ENCODE assay signal across 10 mouse cellular contexts in the genomic region with DNA sequence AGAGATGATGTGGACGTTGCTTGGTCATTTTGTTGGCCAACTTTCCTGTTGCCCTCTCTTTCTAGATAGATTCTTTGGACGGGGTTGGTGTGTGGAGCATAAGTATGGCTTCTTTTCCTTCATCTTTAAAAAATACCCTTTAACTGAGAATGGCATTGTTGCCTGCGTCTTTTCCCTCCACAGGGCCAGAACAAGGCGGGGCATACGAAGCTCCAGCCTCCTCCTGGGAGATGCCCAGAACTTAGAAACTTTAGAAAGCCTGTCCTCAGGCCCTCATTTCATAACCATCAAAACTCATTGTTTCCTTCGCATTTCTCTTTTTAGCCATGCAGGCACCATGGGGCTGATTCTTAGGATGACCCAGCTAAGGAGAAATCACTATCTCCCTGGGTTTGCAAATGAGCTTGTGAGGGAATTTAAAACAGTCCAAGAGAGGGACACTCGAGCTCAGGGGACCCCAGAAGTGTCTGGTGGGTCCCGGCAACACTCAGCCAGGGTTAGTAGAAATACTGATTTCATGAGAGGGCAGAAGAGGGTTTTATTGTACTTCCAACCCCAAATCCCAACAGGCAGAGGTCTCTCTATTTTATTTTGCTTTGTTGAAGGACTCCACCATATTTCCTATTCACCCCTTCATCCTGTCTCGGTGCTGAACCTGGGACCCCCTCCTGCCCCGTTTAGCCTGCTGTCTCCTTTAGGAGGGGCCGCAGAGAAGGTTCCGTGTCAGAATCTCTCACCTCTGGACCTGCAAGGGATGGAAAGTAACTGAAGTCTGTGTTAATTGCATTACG.
A peak's percentile ranks its signal among the peaks of the same experiment; 100 is the strongest.
DNase-seq lines count a peak whose midpoint lies in the region; ATAC-seq and TF ChIP-seq lines count a peak whose summit lies in the region.
"Had no signal": no experiment of that assay in that cellular context is flagged by ENCODE, and none has a peak within 500 bp of the region (broad histone marks: within the 10 kb centered on the region; RNA-seq: fewer than 3 reads in every experiment).

No protein-coding gene starts in this region.

- DNase-seq in liver, postnatal 0 days, result peak; percentile 4
- no peak for DNase-seq in liver, embryonic 11.5 days (ENCODE audit: low spot score)
- no peak for DNase-seq in limb, embryonic 10.5 days (ENCODE audit: low spot score)
- DNase-seq in spleen, postnatal 4 days (ENCODE audit: low spot score in 2 of 2), result no peak
- no peak for DNase-seq in right cerebral cortex, postnatal 4 days
- DNase-seq: adrenal gland, postnatal 10 days; kidney, postnatal 25 days; lung, postnatal 4 days had no signal

- H3K27ac ChIP-seq in liver, postnatal 0 days (ENCODE audit: low read depth), result no peak overlapping the region
- H3K27ac ChIP-seq in liver, embryonic 11.5 days (ENCODE audit: low read depth, low read length), result no peak overlapping the region
- peak overlapping the region; percentile 52; the same call in 1 of the 2 replicates for H3K27ac ChIP-seq in forebrain, embryonic 13.5 days
- H3K27ac ChIP-seq in limb, embryonic 10.5 days, result peak overlapping the region; percentile 33; the same call in 1 of the 2 replicates
- H3K27ac ChIP-seq in stomach, embryonic 15.5 days, result no peak overlapping the region

- H3K4me2 ChIP-seq in liver, postnatal 0 days (ENCODE audit: low read depth, low read length), result no peak overlapping the region
- H3K4me2 ChIP-seq in liver, embryonic 11.5 days, result no peak overlapping the region; the same call in 1 of the 2 replicates
- peak overlapping the region; percentile 49 for H3K4me2 ChIP-seq in forebrain, embryonic 13.5 days
- 0 out of 2 replicates have a peak overlapping the region, but pooled peaks have one; percentile 9 for H3K4me2 ChIP-seq in stomach, embryonic 15.5 days

- H3K27me3 ChIP-seq in liver, postnatal 0 days (ENCODE audit: insufficient read depth, low read length), result no peaks in the 10 kb centered on the region
- H3K27me3 ChIP-seq in liver, embryonic 11.5 days (replicated peaks; ENCODE audit: control insufficient read depth, insufficient read depth, low read length), result 0 out of 2 replicates have a peak, but pooled peaks cover 2% of the 10 kb centered on the region
- peaks cover 59% of the 10 kb centered on the region for H3K27me3 ChIP-seq in forebrain, embryonic 13.5 days
- H3K27me3 ChIP-seq in limb, embryonic 10.5 days (ENCODE audit: low read depth, poor library complexity, severe bottlenecking), result 0 out of 2 replicates have a peak, but pooled peaks cover 3% of the 10 kb centered on the region
- no peaks in the 10 kb centered on the region for H3K27me3 ChIP-seq in stomach, embryonic 15.5 days (replicated peaks)

- no peak for ATAC-seq in liver, postnatal 0 days
- ATAC-seq in liver, embryonic 11.5 days (replicated peaks; ENCODE audit: low FRiP score), result no peak
- ATAC-seq in forebrain, embryonic 13.5 days, result no peak
- no peak for ATAC-seq in stomach, embryonic 15.5 days (ENCODE audit: insufficient read depth, low FRiP score, low read depth)

- H3K36me3 ChIP-seq in liver, postnatal 0 days (replicated peaks; ENCODE audit: insufficient read depth, low read length), result no peaks in the 10 kb centered on the region
- no peaks in the 10 kb centered on the region for H3K36me3 ChIP-seq in liver, embryonic 11.5 days (ENCODE audit: control insufficient read depth, insufficient read depth, low read length)
- H3K36me3 ChIP-seq in forebrain, embryonic 13.5 days (ENCODE audit: poor library complexity, severe bottlenecking), result no peaks in the 10 kb centered on the region
- H3K36me3 ChIP-seq in limb, embryonic 10.5 days, result no peaks in the 10 kb centered on the region
- no peaks in the 10 kb centered on the region for H3K36me3 ChIP-seq in stomach, embryonic 15.5 days

- no peak for TF ChIP-seq CTCF in liver, postnatal 0 days (IDR thresholded peaks at IDR 0.05; ENCODE audit: low read depth)

- H3K4me1 ChIP-seq in liver, postnatal 0 days (ENCODE audit: insufficient read depth), result no peaks in the 10 kb centered on the region
- no peaks in the 10 kb centered on the region for H3K4me1 ChIP-seq in liver, embryonic 11.5 days (replicated peaks; ENCODE audit: control insufficient read depth, insufficient read depth, low read length)
- peaks cover 35% of the 10 kb centered on the region for H3K4me1 ChIP-seq in forebrain, embryonic 13.5 days
- peaks cover 23% of the 10 kb centered on the region for H3K4me1 ChIP-seq in limb, embryonic 10.5 days
- H3K4me1 ChIP-seq in stomach, embryonic 15.5 days, result peaks cover 7% of the 10 kb centered on the region; the same call in 1 of the 2 replicates

- no peak overlapping the region for H3K9ac ChIP-seq in liver, postnatal 0 days (replicated peaks)
- H3K9ac ChIP-seq in liver, embryonic 11.5 days (ENCODE audit: low read depth, low read length), result no peak overlapping the region
- H3K9ac ChIP-seq in forebrain, embryonic 13.5 days, result no peak overlapping the region
- H3K9ac ChIP-seq in stomach, embryonic 15.5 days, result no peak overlapping the region

- H3K4me3 ChIP-seq in liver, postnatal 0 days (ENCODE audit: low read depth, low read length), result no peak overlapping the region
- no peak overlapping the region for H3K4me3 ChIP-seq in liver, embryonic 11.5 days (ENCODE audit: low read depth, low read length)
- 0 out of 2 replicates have a peak overlapping the region, but pooled peaks have one; percentile 9 for H3K4me3 ChIP-seq in forebrain, embryonic 13.5 days
- H3K4me3 ChIP-seq in limb, embryonic 10.5 days, result peak overlapping the region; percentile 25
- H3K4me3 ChIP-seq in stomach, embryonic 15.5 days (replicated peaks), result no peak overlapping the region

- no peaks in the 10 kb centered on the region for H3K9me3 ChIP-seq in liver, postnatal 0 days (ENCODE audit: low read length)
- no peaks in the 10 kb centered on the region for H3K9me3 ChIP-seq in liver, embryonic 11.5 days (ENCODE audit: control insufficient read depth, low read length)
- H3K9me3 ChIP-seq in forebrain, embryonic 13.5 days (replicated peaks), result peaks cover 14% of the 10 kb centered on the region
- H3K9me3 ChIP-seq in limb, embryonic 10.5 days (replicated peaks), result no peaks in the 10 kb centered on the region
- no peaks in the 10 kb centered on the region for H3K9me3 ChIP-seq in stomach, embryonic 15.5 days

- 61% methylated on average over 13 of the region's 13 CpGs for WGBS in liver, postnatal 0 days (ENCODE audit: insufficient replicate concordance)
- 54% methylated on average over 13 of the region's 13 CpGs for WGBS in liver, embryonic 11.5 days
- WGBS in forebrain, embryonic 13.5 days, result 5% methylated on average over 13 of the region's 13 CpGs
- WGBS in limb, embryonic 10.5 days, result 41% methylated on average over 13 of the region's 13 CpGs
- WGBS in stomach, embryonic 15.5 days, result 57% methylated on average over 13 of the region's 13 CpGs

- no peak for TF ChIP-seq EP300 in liver, postnatal 0 days (IDR thresholded peaks at IDR 0.05; ENCODE audit: low read depth)

Comparison
In these comparisons a context has a peak if more than half of its experiments do, and no peak if none do; other contexts are left out.
1. H3K27ac ChIP-seq: peak in forebrain, embryonic 13.5 days (single experiment) and limb, embryonic 10.5 days (single experiment); none in liver, postnatal 0 days (single experiment), liver, embryonic 11.5 days (single experiment) and stomach, embryonic 15.5 days (single experiment).
2. H3K4me2 ChIP-seq: peak in forebrain, embryonic 13.5 days (single experiment) and stomach, embryonic 15.5 days (single experiment); none in liver, postnatal 0 days (single experiment) and liver, embryonic 11.5 days (single experiment).
3. H3K4me3 ChIP-seq: peak in forebrain, embryonic 13.5 days (single experiment) and limb, embryonic 10.5 days (single experiment); none in liver, postnatal 0 days (single experiment), liver, embryonic 11.5 days (single experiment) and stomach, embryonic 15.5 days (single experiment).